Comparison of ENCODE assay signal across 19 mouse cellular contexts in the genomic region with DNA sequence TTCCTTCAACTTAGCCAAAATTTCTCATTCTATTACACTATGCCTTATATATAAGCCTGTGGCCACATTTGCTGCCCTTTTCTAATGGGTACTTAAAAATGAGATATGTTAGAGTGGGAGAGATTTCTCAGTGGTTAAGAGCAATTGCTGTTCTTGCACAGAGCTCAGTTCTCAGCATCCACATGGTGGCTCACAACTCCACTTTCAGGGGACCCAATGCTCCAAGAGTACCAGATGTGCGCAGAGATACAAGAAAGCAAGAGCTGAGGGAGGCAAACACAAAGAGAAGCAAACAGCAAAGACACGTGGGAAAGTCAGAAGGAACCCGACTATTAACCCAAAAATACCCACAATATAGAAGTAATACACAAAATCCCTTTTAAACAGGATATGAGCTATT.
DNase-seq lines count a peak whose midpoint lies in the region; ATAC-seq and TF ChIP-seq lines count a peak whose summit lies in the region.
"Had no signal": no experiment of that assay in that cellular context is flagged by ENCODE, and none has a peak within 500 bp of the region (broad histone marks: within the 10 kb centered on the region; RNA-seq: fewer than 3 reads in every experiment).

No protein-coding gene starts in this region.

- no peaks in the 10 kb centered on the region for H3K27me3 ChIP-seq in cerebellum, adult 2 months (ENCODE audit: control insufficient read depth, insufficient read depth, low read length)
- no peaks in the 10 kb centered on the region for H3K27me3 ChIP-seq in hindbrain, embryonic 15.5 days
- H3K27me3 ChIP-seq in hindbrain, embryonic 11.5 days (ENCODE audit: control insufficient read depth, insufficient read depth, low read length), result no peaks in the 10 kb centered on the region
- H3K27me3 ChIP-seq in midbrain, postnatal 0 days (ENCODE audit: insufficient read depth, low read length), result no peaks in the 10 kb centered on the region
- no peaks in the 10 kb centered on the region for H3K27me3 ChIP-seq in midbrain, embryonic 13.5 days
- H3K27me3 ChIP-seq: embryonic facial prominence, embryonic 13.5 days; heart, embryonic 15.5 days; intestine, embryonic 15.5 days; limb, embryonic 12.5 days had no signal

- ATAC-seq in hindbrain, embryonic 15.5 days (ENCODE audit: low FRiP score, low read depth), result peak; percentile 61; the same call in 1 of the 2 replicates
- ATAC-seq in hindbrain, embryonic 11.5 days (ENCODE audit: low FRiP score), result no peak
- no peak for ATAC-seq in midbrain, postnatal 0 days (ENCODE audit: low FRiP score)
- no peak for ATAC-seq in midbrain, embryonic 13.5 days
- ATAC-seq: CD4-positive, CD25-positive, alpha-beta regulatory T cell, adult 4 months; intestine, embryonic 15.5 days; midbrain, embryonic 16.5 days had no signal

- DNase-seq in cerebellum, adult 2 months, result no peak
- no peak for DNase-seq in cerebellum, postnatal 36 days
- DNase-seq in hindbrain, embryonic 11.5 days (ENCODE audit: low spot score), result no peak
- DNase-seq in layer of hippocampus, adult 2 months (ENCODE audit: low spot score in 2 of 2), result no peak
- no peak for DNase-seq in layer of hippocampus, adult 9-11 months
- DNase-seq in midbrain, postnatal 0 days (ENCODE audit: low spot score), result peak; percentile 27
- DNase-seq: adrenal gland, adult 2 months; gastrocnemius, postnatal 10 days; heart, adult 2 months; right cerebral cortex, adult 18-20 months had no signal

- TF ChIP-seq POLR2A in cerebellum, adult 2 months (IDR thresholded peaks at IDR 0.05; ENCODE audit: borderline replicate concordance, insufficient read depth, low read length), result no peak

- H3K4me3 ChIP-seq in cerebellum, adult 2 months (replicated peaks; ENCODE audit: insufficient read depth, low read depth, low read length), result no peak overlapping the region
- no peak overlapping the region for H3K4me3 ChIP-seq in hindbrain, embryonic 15.5 days
- no peak overlapping the region for H3K4me3 ChIP-seq in hindbrain, embryonic 11.5 days (ENCODE audit: low read depth, low read length)
- H3K4me3 ChIP-seq in layer of hippocampus, adult 2 months, result no peak overlapping the region
- no peak overlapping the region for H3K4me3 ChIP-seq in midbrain, postnatal 0 days (ENCODE audit: low read depth, low read length)
- H3K4me3 ChIP-seq in midbrain, embryonic 13.5 days (replicated peaks), result no peak overlapping the region
- H3K4me3 ChIP-seq: embryonic facial prominence, embryonic 13.5 days; heart, adult 2 months; heart, embryonic 15.5 days; hindbrain, embryonic 10.5 days; intestine, embryonic 15.5 days; limb, embryonic 12.5 days had no signal

- H3K27ac ChIP-seq in cerebellum, adult 2 months (ENCODE audit: insufficient read depth, low read length), result no peak overlapping the region
- no peak overlapping the region for H3K27ac ChIP-seq in hindbrain, embryonic 15.5 days (replicated peaks)
- no peak overlapping the region for H3K27ac ChIP-seq in hindbrain, embryonic 11.5 days (ENCODE audit: low read depth, low read length)
- H3K27ac ChIP-seq in layer of hippocampus, adult 2 months, result no peak overlapping the region
- H3K27ac ChIP-seq in midbrain, postnatal 0 days (ENCODE audit: low read depth, low read length), result no peak overlapping the region
- H3K27ac ChIP-seq in midbrain, embryonic 13.5 days, result no peak overlapping the region
- H3K27ac ChIP-seq: embryonic facial prominence, embryonic 13.5 days; heart, adult 2 months; heart, embryonic 15.5 days; hindbrain, embryonic 10.5 days; intestine, embryonic 15.5 days; limb, embryonic 12.5 days had no signal

- no peaks in the 10 kb centered on the region for H3K9me3 ChIP-seq in hindbrain, embryonic 15.5 days
- H3K9me3 ChIP-seq in hindbrain, embryonic 11.5 days (ENCODE audit: control insufficient read depth, low read length), result no peaks in the 10 kb centered on the region
- no peaks in the 10 kb centered on the region for H3K9me3 ChIP-seq in midbrain, postnatal 0 days (ENCODE audit: low read length)
- H3K9me3 ChIP-seq in midbrain, embryonic 13.5 days, result no peaks in the 10 kb centered on the region
- H3K9me3 ChIP-seq: embryonic facial prominence, embryonic 13.5 days; heart, embryonic 15.5 days; hindbrain, embryonic 10.5 days; intestine, embryonic 15.5 days; limb, embryonic 12.5 days had no signal

- no peak overlapping the region for H3K9ac ChIP-seq in hindbrain, embryonic 15.5 days
- H3K9ac ChIP-seq in hindbrain, embryonic 11.5 days (ENCODE audit: low read depth, low read length), result no peak overlapping the region
- no peak overlapping the region for H3K9ac ChIP-seq in midbrain, postnatal 0 days (replicated peaks; ENCODE audit: low read length, poor library complexity, severe bottlenecking)
- no peak overlapping the region for H3K9ac ChIP-seq in midbrain, embryonic 13.5 days (replicated peaks)
- H3K9ac ChIP-seq: embryonic facial prominence, embryonic 13.5 days; heart, embryonic 15.5 days; intestine, embryonic 15.5 days; limb, embryonic 12.5 days had no signal

- H3K36me3 ChIP-seq in hindbrain, embryonic 15.5 days, result no peaks in the 10 kb centered on the region
- H3K36me3 ChIP-seq in hindbrain, embryonic 11.5 days (ENCODE audit: control insufficient read depth, insufficient read depth, low read length), result no peaks in the 10 kb centered on the region
- no peaks in the 10 kb centered on the region for H3K36me3 ChIP-seq in midbrain, postnatal 0 days (ENCODE audit: insufficient read depth, low read length)
- no peaks in the 10 kb centered on the region for H3K36me3 ChIP-seq in midbrain, embryonic 13.5 days
- H3K36me3 ChIP-seq: embryonic facial prominence, embryonic 13.5 days; heart, embryonic 15.5 days; hindbrain, embryonic 10.5 days; intestine, embryonic 15.5 days; limb, embryonic 12.5 days had no signal

- peak; percentile 12; the same call in 1 of the 2 replicates for TF ChIP-seq CTCF in cerebellum, adult 2 months (IDR thresholded peaks at IDR 0.05; ENCODE audit: borderline replicate concordance, insufficient read depth, low read depth, low read length)
- TF ChIP-seq CTCF in layer of hippocampus, adult 2 months (conservative IDR thresholded peaks at IDR 0.05), result peak; percentile 64
- TF ChIP-seq CTCF in midbrain, postnatal 0 days (IDR thresholded peaks at IDR 0.05), result peak; percentile 46

- H3K4me1 ChIP-seq in cerebellum, adult 2 months (ENCODE audit: control insufficient read depth, insufficient read depth, low read length), result no peaks in the 10 kb centered on the region; the same call in none of the 2 replicates
- H3K4me1 ChIP-seq in hindbrain, embryonic 15.5 days (replicated peaks), result no peaks in the 10 kb centered on the region
- H3K4me1 ChIP-seq in hindbrain, embryonic 11.5 days (replicated peaks; ENCODE audit: control insufficient read depth, insufficient read depth, low read length), result no peaks in the 10 kb centered on the region
- H3K4me1 ChIP-seq in midbrain, postnatal 0 days (ENCODE audit: insufficient read depth, low read length), result no peaks in the 10 kb centered on the region
- H3K4me1 ChIP-seq in midbrain, embryonic 13.5 days (replicated peaks), result no peaks in the 10 kb centered on the region
- H3K4me1 ChIP-seq: embryonic facial prominence, embryonic 13.5 days; heart, embryonic 15.5 days; hindbrain, embryonic 10.5 days; intestine, embryonic 15.5 days; limb, embryonic 12.5 days had no signal

- 64% methylated on average over 3 of the region's 3 CpGs for WGBS in cerebellum, adult 2 months
- 56% methylated on average over 3 of the region's 3 CpGs for WGBS in hindbrain, embryonic 15.5 days
- 73% methylated on average over 3 of the region's 3 CpGs for WGBS in hindbrain, embryonic 11.5 days
- WGBS in midbrain, postnatal 0 days, result 52% methylated on average over 3 of the region's 3 CpGs
- 51% methylated on average over 3 of the region's 3 CpGs for WGBS in midbrain, embryonic 13.5 days

- no peak overlapping the region for H3K4me2 ChIP-seq in hindbrain, embryonic 15.5 days
- H3K4me2 ChIP-seq in hindbrain, embryonic 11.5 days (replicated peaks; ENCODE audit: low read depth, low read length), result no peak overlapping the region
- no peak overlapping the region for H3K4me2 ChIP-seq in midbrain, postnatal 0 days (ENCODE audit: low read depth, low read length, poor library complexity, severe bottlenecking)
- H3K4me2 ChIP-seq in midbrain, embryonic 13.5 days (replicated peaks), result no peak overlapping the region
- H3K4me2 ChIP-seq: embryonic facial prominence, embryonic 13.5 days; heart, embryonic 15.5 days; intestine, embryonic 15.5 days; limb, embryonic 12.5 days had no signal

Comparison
In these comparisons a context has a peak if more than half of its experiments do, and no peak if none do; other contexts are left out.
1. CTCF ChIP-seq: peak in every context shown above with its lines; median percentile 64 in layer of hippocampus, adult 2 months; 46 in midbrain, postnatal 0 days; 12 in cerebellum, adult 2 months.